Mouse (Mus musculus): ENCODE data around the gene Cep350.

GRCm38 (mm10) chr1:155831958-155832357 lies 141.1 kb downstream of the Cep350 start:
- TF ChIP-seq GATA1 (IDR thresholded peaks at IDR 0.05; ENCODE audit: low read length): no peak
- TF ChIP-seq TAL1 (IDR thresholded peaks at IDR 0.05; ENCODE audit: low read length): no peak

Data from erythroblast, embryonic 14.5 days (primary cell).